Mouse (Mus musculus) embryonic facial prominence, embryonic 12.5 days (tissue): ENCODE measurements around the gene Rnf212. TPM values are rescaled to one million over a fixed set of nuclear protein-coding genes. Genes with fewer than 3 reads are reported as not detected.
"Not testable (repeated sequence)": the region's sequence is repeated elsewhere in the genome, so short reads cannot be mapped to it uniquely, and the experiment has no call there.

Source experiments
- ATAC-seq: fragments of 200-750 bp; cut with Nextera tagmentation; 2 replicates; pipeline ENCODE4 v1.8.0; 2017; ENCODE audit not compliant: insufficient number of reproducible peaks, insufficient read depth, low FRiP score, low TSS enrichment
- H3K27ac ChIP-seq: fragments of 300-500 bp; sonication (generic); 2 replicates; pipeline ENCODE4 v1.5.1; 2016; ENCODE audit warnings: mild to moderate bottlenecking
- H3K27me3 ChIP-seq: fragments of 300-500 bp; sonication (generic); 2 replicates; pipeline ENCODE4 v1.6.1; 2016; ENCODE audit warnings: mild to moderate bottlenecking, moderate library complexity
- H3K36me3 ChIP-seq: fragments of 300-500 bp; sonication (generic); 2 replicates; pipeline ENCODE4 v1.6.1; 2016; ENCODE audit warnings: mild to moderate bottlenecking
- H3K4me1 ChIP-seq: fragments of 300-500 bp; sonication (generic); 2 replicates; pipeline ENCODE4 v1.6.1; 2016
- H3K4me2 ChIP-seq: fragments of 300-500 bp; sonication (generic); replicated peaks from 2 replicates; pipeline ENCODE4 v1.6.1; 2016; ENCODE audit warnings: mild to moderate bottlenecking, moderate library complexity
- H3K4me3 ChIP-seq: fragments of 300-500 bp; sonication (generic); 2 replicates; pipeline ENCODE4 v1.5.1; 2016; ENCODE audit warnings: mild to moderate bottlenecking
- H3K9ac ChIP-seq: fragments of 300-500 bp; sonication (generic); 2 replicates; pipeline ENCODE4 v1.6.1; 2016; ENCODE audit warnings: mild to moderate bottlenecking, moderate library complexity
- H3K9me3 ChIP-seq: fragments of 300-500 bp; sonication (generic); 2 replicates; pipeline ENCODE4 v1.6.1; 2016; ENCODE audit warnings: mild to moderate bottlenecking, moderate library complexity
- WGBS: fragments of 180-500 bp; shearing (Covaris S2); methylation state at CpG from one replicate; pipeline ENCODE4 v1.1.7; 2016; 5-methylcytosine and 5-hydroxymethylcytosine counted together
- polyA plus RNA-seq: library from polyadenylated mRNA; unstranded; fragments of >200 nt; fragmentation: Nextera tagmentation; extraction: Ambion mirVana; gene quantifications from 2 replicates; pipeline ENCODE4 v1.2.1, GENCODE M21; 2016

Rnf212 gene
- polyA plus RNA-seq, result 0.37 and 0.54 TPM in 2 replicates

DNA sequence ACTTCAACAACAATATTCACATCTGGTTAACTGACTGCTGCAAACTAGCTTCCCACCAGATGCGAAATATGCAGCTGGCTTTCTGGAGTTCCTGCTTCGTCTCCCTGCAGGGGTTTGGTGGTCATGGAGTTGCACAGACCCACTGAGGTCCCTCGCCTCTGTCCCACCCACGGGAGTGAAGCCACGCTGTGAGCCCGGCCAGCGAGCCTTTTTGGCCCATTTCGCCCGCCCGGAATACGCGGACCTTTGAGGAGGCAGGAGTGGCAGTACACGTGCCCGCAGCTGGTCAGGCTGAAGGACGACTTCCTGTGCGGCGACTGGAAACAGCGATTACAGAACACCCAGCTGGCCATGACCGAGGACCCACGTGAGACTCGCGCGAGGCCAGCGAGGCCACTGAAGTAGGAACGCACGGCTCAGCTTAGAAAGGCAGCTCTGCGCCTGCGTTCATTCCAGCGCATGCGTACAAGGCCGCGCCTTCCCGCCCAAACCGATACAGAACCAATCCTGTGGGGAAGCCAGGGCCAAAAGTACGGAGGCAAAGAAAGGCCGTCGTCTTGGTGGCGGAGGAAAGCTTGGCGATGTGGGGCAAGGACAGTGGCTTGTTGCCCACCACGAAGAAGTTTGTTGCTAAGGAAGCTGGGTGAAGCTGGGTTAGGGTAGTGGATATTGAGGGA is at the start of gene Rnf212:
TSS of gene Rnf212 (minus strand) at position 353 of the 677 bp plus-strand sequence.
- no peak within 1 kb of the TSS for H3K4me2 ChIP-seq
- no peak for ATAC-seq
- WGBS, result 75% methylated on average over 40 of the region's 40 CpGs
- H3K4me1 ChIP-seq, result no peaks in the 10 kb centered on the region
- H3K36me3 ChIP-seq, result no peaks in the 10 kb centered on the region
- H3K27ac ChIP-seq, result no peak within 1 kb of the TSS
- no peaks in the 10 kb centered on the region for H3K9me3 ChIP-seq
- H3K27me3 ChIP-seq, result no peaks in the 10 kb centered on the region
- H3K4me3 ChIP-seq, result no peak within 1 kb of the TSS
- no peak within 1 kb of the TSS for H3K9ac ChIP-seq

DNA sequence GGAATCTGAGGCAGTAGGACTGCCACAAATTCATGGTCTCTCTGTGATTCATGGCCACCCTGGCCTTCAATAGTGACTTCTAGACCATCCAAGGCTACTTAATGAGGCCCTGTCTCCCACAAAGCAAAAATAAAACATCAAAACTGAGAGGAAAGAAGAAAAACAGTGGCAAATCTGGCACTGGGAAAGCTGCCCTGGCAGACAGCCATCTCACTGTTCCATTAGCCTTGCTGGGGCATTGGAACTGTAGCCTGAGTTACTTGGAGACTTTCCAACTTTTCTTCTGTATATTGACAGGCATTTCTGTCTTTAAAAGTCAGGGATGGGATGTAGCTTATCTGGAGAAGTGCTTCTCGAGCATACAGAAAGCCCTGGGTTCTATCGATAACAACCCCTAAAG is 48.5 kb upstream of the Rnf212 start:
- H3K4me3 ChIP-seq, result no peak overlapping the region
- 89% methylated on average over 2 of the region's 2 CpGs for WGBS
- H3K27ac ChIP-seq, result no peak overlapping the region
- no peaks in the 10 kb centered on the region for H3K36me3 ChIP-seq
- no peak overlapping the region for H3K9ac ChIP-seq
- no peak overlapping the region for H3K4me2 ChIP-seq
- H3K9me3 ChIP-seq, result no peaks in the 10 kb centered on the region
- H3K27me3 ChIP-seq, result no peaks in the 10 kb centered on the region
- ATAC-seq, result no peak
- no peaks in the 10 kb centered on the region for H3K4me1 ChIP-seq

DNA sequence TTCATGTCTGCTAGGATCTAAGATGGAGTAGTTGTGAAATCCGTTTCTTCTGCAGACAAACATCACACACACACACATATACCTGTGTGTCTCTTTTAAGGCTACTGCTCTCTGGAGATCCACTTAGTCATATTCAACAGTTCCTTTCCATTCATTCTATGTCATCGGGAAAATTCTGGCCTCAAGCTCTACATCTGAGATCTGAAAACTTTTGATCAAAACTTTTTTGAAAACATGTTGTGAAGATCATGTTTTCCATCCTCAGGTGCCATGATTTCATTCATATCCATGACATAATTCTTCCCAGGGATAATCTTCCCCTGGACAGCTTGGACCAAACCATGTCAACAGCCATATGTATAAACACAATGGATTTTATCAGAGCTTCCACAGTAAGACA is 34.0 kb upstream of the Rnf212 start, which contains the start of gene Vmn2r8:
TSS of gene Vmn2r8 (minus strand) at position 101 of the 400 bp plus-strand sequence.
- not testable (repeated sequence) for H3K4me2 ChIP-seq
- WGBS, result 70% methylated on average over 2 of the region's 2 CpGs

DNA sequence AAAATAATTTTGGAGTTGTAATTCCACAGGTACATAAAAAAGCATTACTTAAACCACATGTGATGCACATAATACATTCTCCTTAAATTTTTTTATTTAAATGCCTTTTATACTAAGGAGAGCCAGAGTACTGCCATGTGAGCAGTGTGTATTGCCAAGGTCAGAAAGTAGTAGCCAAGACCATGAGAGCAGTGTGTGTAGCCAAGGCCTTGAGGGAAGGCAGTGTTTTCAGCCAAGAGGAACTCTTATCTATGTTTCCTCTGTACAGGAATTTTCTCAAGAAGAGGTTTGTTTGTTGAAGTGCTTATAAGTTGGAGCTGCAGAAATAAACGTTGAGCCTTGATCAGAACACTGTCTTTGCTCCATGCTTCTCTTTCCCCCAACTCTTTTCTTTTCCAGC is 28.9 kb upstream of the Rnf212 start:
- no peaks in the 10 kb centered on the region for H3K27me3 ChIP-seq

More for the DNA sequence above, 34.0 kb upstream of the Rnf212 start, which contains the start of gene Vmn2r8:
- not testable (repeated sequence) for H3K27ac ChIP-seq, H3K4me3 ChIP-seq, H3K9me3 ChIP-seq, H3K27me3 ChIP-seq, H3K4me1 ChIP-seq, H3K9ac ChIP-seq, ATAC-seq, H3K36me3 ChIP-seq

DNA sequence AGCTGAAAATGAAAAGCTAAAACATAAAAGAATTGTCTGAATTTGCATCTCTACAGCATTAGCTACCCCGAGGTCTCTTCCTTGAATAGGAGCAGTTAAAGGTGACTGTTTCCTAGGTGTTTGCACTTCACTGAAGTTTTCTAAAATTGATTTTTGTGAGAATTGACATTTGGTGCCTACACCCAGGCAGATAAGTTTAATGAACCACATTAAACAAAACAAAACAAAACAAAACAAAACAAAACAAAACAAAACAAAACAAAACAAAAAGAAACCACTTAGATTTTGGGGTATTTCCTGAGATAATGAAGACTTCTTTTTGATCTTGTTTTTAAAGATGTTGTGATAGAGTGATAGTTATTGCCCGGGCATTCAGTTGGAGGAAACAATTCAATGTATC is 20.5 kb upstream of the Rnf212 start, which contains the start of gene Tmed11:
TSS of gene Tmed11 (minus strand) at position 101 of the 400 bp plus-strand sequence.
- H3K9me3 ChIP-seq, H3K4me1 ChIP-seq, H3K9ac ChIP-seq, H3K4me3 ChIP-seq, H3K36me3 ChIP-seq, H3K4me2 ChIP-seq, H3K27me3 ChIP-seq, ATAC-seq, H3K27ac ChIP-seq: not testable (repeated sequence)
- WGBS, result 69% methylated on average over 2 of the region's 2 CpGs

More for the DNA sequence above, 28.9 kb upstream of the Rnf212 start:
- no peaks in the 10 kb centered on the region for H3K9me3 ChIP-seq
- H3K4me3 ChIP-seq, result no peak overlapping the region
- no peak for ATAC-seq
- 52% methylated on average over 1 of the region's 1 CpGs for WGBS
- H3K36me3 ChIP-seq, result no peaks in the 10 kb centered on the region
- no peak overlapping the region for H3K9ac ChIP-seq
- no peak overlapping the region for H3K27ac ChIP-seq
- H3K4me2 ChIP-seq, result no peak overlapping the region
- no peaks in the 10 kb centered on the region for H3K4me1 ChIP-seq

DNA sequence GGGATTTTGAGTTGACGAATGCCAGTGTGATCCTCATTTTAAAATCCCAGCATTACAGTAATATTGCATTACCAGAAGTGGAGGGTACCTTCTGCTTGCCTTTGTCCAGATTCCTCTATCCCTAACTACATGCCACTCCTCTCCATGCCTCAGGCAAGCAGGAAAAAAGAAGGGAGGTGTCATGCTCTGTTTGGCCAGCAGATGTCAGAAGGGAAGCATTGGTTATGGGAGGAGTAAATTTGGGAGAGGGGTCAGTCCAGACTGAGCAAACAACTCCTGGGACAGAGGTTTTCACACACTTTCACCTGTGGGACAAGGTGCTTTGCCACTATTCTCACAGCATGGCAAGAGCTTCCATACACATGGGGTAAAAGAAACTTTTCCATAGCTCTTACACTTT is 15.6 kb upstream of the Rnf212 start:
- ATAC-seq, H3K4me2 ChIP-seq, H3K36me3 ChIP-seq, H3K9me3 ChIP-seq, H3K27me3 ChIP-seq, H3K9ac ChIP-seq, H3K4me1 ChIP-seq, H3K27ac ChIP-seq, H3K4me3 ChIP-seq: not testable (repeated sequence)
- WGBS, result 26% methylated on average over 1 of the region's 1 CpGs

DNA sequence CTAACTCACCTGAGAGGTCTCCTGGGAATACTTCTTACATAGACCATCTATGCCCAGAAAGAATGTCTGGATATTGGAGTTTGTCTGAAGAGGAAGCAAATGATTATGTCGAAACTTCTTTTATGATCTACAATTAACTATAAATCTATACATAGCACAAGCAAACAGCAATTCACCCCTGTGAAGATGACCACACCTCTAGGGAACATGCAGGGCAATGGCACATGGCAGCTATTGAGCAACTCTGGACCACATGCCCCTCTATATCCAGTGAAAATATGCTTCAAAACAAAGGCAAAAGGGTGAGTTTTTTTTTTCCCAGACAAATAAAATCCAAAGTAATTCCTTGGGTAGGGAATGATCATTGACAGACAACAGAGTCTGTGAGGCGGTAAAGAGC is 14.8 kb downstream of the Rnf212 start:
- H3K36me3 ChIP-seq, result no peaks in the 10 kb centered on the region
- H3K9ac ChIP-seq, result no peak overlapping the region
- ATAC-seq, result no peak
- no peaks in the 10 kb centered on the region for H3K9me3 ChIP-seq
- no peaks in the 10 kb centered on the region for H3K4me1 ChIP-seq
- no peak overlapping the region for H3K4me3 ChIP-seq
- 84% methylated on average over 2 of the region's 2 CpGs for WGBS
- H3K27ac ChIP-seq, result no peak overlapping the region
- H3K4me2 ChIP-seq, result no peak overlapping the region
- no peaks in the 10 kb centered on the region for H3K27me3 ChIP-seq

DNA sequence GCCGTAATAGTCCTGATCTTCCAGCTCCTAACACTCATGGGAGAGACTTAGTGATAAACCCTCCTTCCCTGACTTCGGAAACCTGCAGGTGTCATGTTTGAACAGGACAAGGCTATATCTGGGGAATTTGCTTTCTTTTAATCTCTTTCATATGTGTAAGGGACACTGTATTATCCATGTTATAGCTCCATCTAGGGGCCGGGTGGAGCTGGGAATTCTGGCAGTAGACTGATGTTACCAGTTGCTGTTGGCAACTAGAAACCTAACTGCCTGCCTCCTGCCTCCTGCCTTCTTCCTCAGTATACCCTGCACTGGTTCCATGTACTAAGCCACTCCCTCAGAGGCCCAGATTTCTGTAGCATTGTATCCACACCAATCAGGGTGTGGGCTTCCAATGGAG is 16.4 kb downstream of the Rnf212 start:
- Histone ChIP-seq H3K36me3 (no peaks in the 10 kb centered on the region), H3K4me3 (no peak overlapping the region), H3K9ac (no peak overlapping the region), H3K27me3 (no peaks in the 10 kb centered on the region), H3K4me2 (no peak overlapping the region), H3K4me1 (no peaks in the 10 kb centered on the region), H3K9me3 (no peaks in the 10 kb centered on the region), H3K27ac (no peak overlapping the region)
- ATAC-seq, result no peak
- 45% methylated on average over 3 of the region's 3 CpGs for WGBS

DNA sequence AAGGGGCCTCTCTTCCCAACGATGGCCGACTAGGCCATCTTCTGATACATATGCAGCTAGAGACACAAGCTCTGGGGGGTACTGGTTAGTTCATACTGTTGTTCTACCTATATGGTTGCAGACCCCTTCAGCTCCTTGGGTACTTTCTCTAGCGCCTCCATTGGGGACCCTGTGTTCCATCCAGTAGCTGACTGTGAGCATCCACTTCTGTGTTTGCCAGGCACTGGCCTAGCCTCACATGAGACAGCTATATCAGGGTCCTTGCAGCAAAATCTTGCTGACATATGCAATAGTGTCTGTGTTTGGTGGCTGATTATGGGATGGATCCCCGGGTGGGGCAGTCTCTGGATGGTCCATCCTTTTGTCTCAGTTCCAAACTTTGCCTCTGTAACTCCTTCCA is 23.5 kb downstream of the Rnf212 start:
- H3K27me3 ChIP-seq, H3K4me3 ChIP-seq, H3K9ac ChIP-seq, ATAC-seq, H3K4me1 ChIP-seq, H3K9me3 ChIP-seq, H3K27ac ChIP-seq, H3K4me2 ChIP-seq, H3K36me3 ChIP-seq: not testable (repeated sequence)
- 79% methylated on average over 4 of the region's 4 CpGs for WGBS

DNA sequence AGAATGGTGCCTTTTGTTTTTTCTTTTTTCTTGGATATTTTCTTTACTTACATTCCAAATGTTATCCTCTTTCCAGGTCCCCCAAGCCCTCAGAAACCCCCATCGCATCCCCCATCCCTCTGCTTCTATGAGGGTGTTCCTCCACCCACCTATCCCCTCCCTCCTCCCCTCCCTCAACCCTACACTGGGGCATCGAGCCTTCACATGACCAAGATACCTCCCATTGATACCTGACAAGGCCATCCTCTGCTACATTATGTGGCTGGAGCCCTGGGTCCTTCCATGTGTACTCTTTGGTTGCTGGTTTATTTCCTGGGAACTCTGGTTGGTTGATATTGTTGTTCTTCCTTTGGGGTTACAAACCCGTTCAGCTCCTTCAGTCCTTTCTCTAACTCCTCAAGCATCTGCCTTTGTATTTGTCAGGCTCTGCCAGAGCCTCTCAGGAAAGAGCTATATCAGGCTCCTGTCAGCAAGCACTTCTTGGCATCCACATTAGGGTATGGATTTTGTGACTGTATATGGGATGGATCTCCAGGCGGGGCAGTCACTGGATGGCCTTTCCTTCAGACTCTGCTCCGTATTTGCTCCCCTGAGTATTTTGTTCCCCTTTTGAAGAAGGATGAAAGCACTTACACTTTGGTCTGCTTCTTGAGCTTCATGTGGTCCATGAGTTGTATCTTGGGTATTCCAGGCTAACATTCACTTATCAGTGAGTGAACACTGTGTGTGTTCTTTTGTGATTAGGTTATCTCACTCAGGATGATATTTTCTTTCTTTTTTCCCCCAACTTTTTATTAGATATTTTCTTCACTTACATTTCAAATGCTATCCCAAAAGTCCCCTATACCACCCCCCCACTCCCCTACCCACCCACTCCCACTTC is 24.2 kb downstream of the Rnf212 start:
- Histone ChIP-seq H3K4me1 (no peaks in the 10 kb centered on the region), H3K36me3 (no peaks in the 10 kb centered on the region), H3K27ac (no peak overlapping the region), H3K9me3 (no peaks in the 10 kb centered on the region), H3K4me3 (no peak overlapping the region), H3K27me3 (no peaks in the 10 kb centered on the region), H3K4me2 (no peak overlapping the region), H3K9ac (no peak overlapping the region)
- WGBS, result 72% methylated on average over 5 of the region's 5 CpGs
- no peak for ATAC-seq

DNA sequence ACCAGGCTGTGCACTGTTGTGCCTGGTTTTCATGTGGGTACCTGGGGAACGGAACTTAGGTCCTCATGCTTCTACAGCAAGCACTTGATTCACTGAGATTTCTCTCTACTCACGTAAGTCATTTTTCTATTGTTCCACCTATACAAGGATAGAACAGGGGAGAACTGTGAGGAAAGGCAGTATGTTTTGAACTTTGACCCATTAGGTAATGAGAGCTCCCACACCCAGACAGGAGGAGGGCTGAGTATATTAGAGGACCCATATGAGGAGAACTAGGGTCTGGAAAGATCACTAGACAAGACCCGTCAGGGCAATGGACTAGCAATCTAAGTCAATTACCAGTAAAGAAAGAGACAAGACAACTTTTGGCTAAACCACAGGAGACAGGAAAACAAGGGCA is 30.2 kb downstream of the Rnf212 start:
- H3K27ac ChIP-seq, result no peak overlapping the region
- H3K4me1 ChIP-seq, result no peaks in the 10 kb centered on the region
- 75% methylated on average over 3 of the region's 3 CpGs for WGBS
- no peak overlapping the region for H3K4me3 ChIP-seq
- no peaks in the 10 kb centered on the region for H3K27me3 ChIP-seq
- no peaks in the 10 kb centered on the region for H3K36me3 ChIP-seq
- no peak overlapping the region for H3K9ac ChIP-seq
- no peak overlapping the region for H3K4me2 ChIP-seq
- ATAC-seq, result no peak
- H3K9me3 ChIP-seq, result no peaks in the 10 kb centered on the region

DNA sequence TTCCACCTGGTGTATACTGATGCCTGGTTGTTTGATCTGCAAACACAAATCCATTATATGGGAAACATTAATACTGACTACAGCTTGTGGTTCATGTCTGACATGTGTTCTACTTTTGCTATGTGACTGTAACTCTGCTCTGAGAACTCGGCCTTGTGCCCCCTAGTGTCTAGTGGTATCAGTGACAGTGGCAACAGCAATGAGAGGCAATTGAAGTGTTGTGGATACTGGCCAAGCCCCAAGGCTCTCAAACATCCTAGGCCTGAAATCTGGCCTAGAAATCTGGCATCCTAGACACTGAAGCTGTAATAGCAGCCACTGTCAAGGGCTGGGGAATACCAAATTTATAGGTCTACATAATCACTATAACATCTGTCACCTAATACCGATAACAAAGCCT is 30.9 kb downstream of the Rnf212 start:
- no peaks in the 10 kb centered on the region for H3K36me3 ChIP-seq
- no peak overlapping the region for H3K9ac ChIP-seq
- no peak for ATAC-seq
- no peak overlapping the region for H3K4me3 ChIP-seq
- H3K27ac ChIP-seq, result no peak overlapping the region
- H3K4me1 ChIP-seq, result no peaks in the 10 kb centered on the region
- H3K4me2 ChIP-seq, result no peak overlapping the region
- H3K27me3 ChIP-seq, result no peaks in the 10 kb centered on the region
- WGBS, result 62% methylated on average over 2 of the region's 2 CpGs
- H3K9me3 ChIP-seq, result no peaks in the 10 kb centered on the region
